Mouse (Mus musculus) gastrocnemius, postnatal 25 days (tissue): ENCODE results near the gene Carm1. TPM values are rescaled to one million over a fixed set of nuclear protein-coding genes. Genes with fewer than 3 reads are reported as not detected.
"Not testable (repeated sequence)": the region's sequence is repeated elsewhere in the genome, so short reads cannot be mapped to it uniquely, and the experiment has no call there.

Experiments used
- DNase-seq: peaks from one replicate; pipeline ENCODE4 v3.0.0; 2022
- total RNA-seq, 2 experiments: library from RNA; stranded (reverse); gene quantifications; 1 replicate in 1 of 2; 2 replicates in 1 of 2; pipeline ENCODE4 v1.2.3; 2021

The Carm1 gene
- total RNA-seq, 2 experiments from 2014 or later, result 58.2 to 60.9 TPM

- no peak for DNase-seq
Observed at GRCm38 (mm10) chr9:21575253-21575652, 28.6 kb downstream of the Carm1 start.

DNA sequence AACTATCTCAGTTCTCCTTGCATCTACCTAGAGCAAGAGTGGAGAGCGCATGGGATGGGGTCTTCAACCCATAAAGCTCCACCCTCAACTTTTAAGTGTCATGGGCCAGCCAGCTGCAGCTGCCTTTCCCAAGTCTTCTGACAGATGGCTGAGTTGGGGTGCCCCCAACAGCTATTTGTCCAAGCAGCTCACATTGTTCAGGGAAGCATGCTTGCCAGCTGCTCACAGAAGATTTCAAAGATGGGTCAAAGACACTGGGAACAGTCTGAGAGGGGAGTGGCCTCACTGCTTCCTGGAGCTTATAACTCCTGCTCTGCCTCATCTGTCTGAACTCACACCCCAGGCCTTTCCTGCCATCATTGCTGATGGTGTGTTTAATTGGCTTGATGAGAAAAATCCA is 29.6 kb downstream of the Carm1 start:
- DNase-seq, result no peak

DNA sequence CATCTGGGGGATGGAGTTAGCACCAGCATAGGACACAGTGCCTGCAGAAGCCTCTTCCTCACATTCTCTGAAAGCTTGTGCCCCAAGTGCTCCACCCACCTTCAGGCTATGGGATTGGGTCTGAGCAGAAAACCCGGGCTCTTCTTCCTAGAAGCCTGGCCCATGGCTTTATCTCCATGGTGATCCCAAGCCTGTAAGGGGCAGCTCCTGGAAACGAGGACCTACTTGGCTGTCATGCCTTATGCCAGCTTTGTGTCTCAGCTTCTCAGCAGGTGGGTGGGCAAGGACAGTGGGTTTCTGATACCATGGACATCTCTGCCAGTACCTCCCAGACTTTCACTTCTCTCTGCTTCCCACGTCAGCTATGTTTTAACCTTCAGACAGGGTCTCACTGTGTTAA is 31.5 kb downstream of the Carm1 start:
- no peak for DNase-seq

GRCm38 (mm10) chr9:21585401-21585800 is 38.7 kb downstream of the Carm1 start:
- no peak for DNase-seq

DNA sequence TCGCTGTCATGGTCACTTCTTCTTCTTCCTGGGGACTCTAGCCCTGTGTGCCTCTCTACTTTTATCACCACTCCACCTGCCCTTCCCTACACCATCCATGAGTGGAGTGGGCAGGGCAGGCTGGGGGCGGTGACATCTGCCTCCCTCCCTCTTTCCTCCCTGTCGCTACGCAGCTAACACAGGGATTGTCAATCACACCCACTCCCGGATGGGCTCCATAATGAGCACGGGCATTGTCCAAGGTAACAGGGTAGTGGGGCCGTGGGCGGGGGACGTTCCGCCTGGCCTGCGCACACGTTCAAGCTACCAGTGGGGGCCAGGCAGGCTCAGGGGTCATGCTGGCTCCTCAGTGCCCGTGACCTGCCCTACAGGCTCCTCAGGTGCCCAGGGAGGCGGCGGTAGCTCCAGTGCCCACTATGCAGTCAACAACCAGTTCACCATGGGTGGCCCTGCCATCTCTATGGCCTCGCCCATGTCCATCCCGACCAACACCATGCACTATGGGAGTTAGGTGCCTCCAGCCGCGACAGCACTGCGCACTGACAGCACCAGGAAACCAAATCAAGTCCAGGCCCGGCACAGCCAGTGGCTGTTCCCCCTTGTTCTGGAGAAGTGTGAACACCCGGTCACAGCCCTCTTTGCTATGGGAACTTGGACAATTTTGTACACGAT is 41.1 kb downstream of the Carm1 start:
- no peak for DNase-seq

DNA sequence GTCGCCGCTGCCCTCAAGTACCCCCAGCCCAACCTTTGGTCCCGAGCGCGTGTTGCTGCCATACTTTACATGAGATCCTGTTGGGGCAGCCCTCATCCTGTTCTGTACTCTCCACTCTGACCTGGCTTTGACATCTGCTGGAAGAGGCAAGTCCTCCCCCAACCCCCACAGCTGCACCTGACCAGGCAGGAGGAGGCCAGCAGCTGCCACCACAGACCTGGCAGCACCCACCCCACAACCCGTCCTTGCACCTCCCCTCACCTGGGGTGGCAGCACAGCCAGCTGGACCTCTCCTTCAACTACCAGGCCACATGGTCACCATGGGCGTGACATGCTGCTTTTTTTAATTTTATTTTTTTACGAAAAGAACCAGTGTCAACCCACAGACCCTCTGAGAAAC is 41.7 kb downstream of the Carm1 start:
- no peak for DNase-seq

DNA sequence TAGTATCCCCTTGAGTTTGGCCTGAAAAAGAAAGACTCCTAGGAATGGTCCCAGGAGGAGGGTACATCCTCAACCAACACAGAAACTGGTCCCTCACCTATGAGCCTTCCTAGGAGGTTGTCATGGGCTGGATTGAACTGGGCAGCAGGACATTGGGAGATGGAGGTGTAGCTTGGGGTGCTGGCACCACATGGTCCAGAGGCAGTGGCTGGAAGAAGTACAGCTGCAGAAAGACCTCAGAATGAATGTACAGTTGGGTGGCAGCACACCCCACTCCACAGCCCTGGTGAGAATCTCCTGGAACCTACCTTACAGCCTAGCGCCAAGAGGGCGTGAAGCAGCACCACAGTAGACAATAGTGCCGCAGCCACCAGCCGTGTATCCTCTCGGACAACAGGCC is 42.8 kb downstream of the Carm1 start:
- DNase-seq, result no peak

- no peak for DNase-seq
Observed at GRCm38 (mm10) chr9:21591127-21591830, 44.6 kb downstream of the Carm1 start.

GRCm38 (mm10) chr9:21591831-21592702 is 45.4 kb downstream of the Carm1 start:
- no peak for DNase-seq

DNA sequence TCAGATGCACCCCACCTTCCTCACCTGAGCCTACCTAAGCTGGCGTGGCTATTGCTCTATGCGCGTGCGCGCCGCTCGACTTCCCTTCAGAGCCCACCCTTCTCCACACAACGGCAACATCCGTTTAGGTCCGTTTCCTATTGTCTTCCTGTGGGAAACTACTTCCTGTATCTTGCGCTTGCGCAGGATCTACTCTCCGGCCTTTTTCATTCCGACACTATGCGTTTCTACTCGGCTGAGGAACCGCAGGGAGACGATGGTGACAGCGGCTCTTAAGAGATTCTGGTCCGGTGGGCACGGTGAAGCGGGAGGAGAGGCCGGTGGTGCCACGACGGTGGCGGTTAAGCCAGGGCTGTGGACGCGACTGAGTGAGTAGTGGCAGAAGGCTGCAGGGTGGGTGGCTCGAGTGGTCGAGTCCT is 46.0 kb downstream of the Carm1 start, which contains the start of the genes Timm29 and Yipf2:
TSS of gene Timm29 (plus strand) at position 20 of the 419 bp plus-strand sequence.
TSS of gene Yipf2 (minus strand) at position 126 of the 419 bp plus-strand sequence.
- DNase-seq, result peak; percentile 84

GRCm38 (mm10) chr9:21593122-21593721 is 46.5 kb downstream of the Carm1 start:
- peak; percentile 55 for DNase-seq

DNA sequence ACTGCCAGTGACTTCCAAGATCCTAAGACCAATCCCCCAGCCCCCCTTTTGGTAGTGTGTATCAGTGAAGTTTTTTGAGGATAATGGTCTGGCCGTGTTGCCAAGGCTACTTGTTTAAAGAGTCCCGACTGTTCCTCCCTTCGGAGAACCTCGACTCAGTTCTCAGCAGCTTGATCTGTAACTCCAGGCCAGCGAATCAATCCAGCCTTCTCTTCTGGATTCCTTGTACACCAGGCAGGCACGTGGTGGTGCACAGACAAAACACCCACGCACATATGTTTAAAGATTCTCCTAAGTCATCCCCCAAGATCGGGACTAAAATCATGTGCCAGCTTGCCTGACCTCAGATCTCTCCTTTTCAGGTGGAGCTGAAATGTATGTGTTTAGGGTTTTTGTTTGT is 47.7 kb downstream of the Carm1 start:
- DNase-seq, result not testable (repeated sequence)

- DNase-seq, result no peak
Observed at GRCm38 (mm10) chr9:21594838-21595237, 48.1 kb downstream of the Carm1 start.

DNA sequence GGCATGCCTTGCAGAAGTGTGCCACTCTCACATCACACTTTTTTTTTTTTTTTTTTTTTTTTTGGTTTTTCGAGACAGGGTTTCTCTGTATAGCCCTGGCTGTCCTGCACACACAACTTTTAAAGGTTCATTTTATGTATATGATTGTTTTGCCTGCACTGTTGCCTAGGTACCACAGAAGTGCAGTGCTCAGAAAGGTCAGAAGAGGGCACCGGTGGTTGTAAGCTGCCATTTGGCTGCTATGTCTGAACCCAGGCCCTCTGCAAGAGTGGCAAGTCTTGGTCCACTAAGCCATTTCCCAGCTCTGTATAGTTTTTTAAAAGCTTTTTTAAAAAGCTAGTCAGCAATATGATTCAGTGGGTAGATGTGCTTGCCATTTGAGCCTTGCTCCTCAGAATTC is 51.5 kb downstream of the Carm1 start:
- no peak for DNase-seq

- DNase-seq, result no peak
Observed at GRCm38 (mm10) chr9:21600186-21600585, 53.5 kb downstream of the Carm1 start.

DNA sequence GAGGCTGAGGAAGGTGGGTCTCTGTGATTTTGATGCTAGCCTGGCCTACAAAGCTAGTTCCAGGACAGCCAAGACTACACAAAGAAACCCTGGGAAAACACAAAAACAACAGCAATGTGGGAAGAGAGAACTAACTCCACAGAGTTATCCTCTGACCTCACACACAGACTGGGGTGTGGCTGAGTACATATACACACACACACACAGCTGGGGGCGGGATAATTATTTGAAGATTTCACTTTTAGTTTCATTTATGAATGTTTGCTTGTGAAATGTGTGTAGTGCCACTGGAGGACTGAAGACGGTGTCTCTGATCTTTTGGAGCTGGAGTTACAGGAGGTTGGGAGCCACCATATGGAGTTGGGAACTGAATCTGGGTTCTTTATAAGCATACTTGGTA is 54.4 kb downstream of the Carm1 start:
- no peak for DNase-seq

DNA sequence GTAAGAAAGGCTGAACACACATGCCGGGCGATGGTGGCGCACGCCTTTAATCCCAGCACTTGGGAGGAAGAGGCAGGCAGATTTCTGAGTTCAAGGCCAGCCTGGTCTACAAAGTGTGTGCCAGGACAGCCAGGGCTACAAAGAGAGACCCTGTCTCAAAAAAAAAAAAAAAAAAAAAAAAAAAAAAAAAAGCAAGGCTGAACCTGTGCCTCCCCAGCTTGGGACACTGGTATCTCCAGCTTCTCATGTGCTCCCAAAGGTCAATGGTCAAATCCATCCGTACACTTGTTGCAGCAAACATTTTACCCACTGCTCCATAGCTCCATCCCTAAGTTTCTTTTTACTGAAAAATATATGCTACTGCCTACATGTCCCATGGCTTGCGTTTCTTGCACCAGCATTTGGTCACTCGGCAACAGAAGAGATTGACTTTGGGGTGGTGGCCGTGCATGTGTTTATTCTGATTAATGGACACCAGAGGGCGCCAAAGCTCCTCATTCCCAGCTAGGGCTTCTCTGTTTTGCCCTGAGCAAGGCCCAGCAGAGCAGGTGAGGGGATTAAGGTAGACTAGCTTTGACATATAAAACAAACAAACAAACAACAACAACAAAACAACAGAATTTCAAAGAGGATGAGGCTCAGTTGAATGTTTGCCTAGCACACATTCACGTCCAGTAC is 55.2 kb downstream of the Carm1 start:
- DNase-seq, result peak; percentile 35

- DNase-seq, result no peak
Observed at GRCm38 (mm10) chr9:21604119-21604518, 57.4 kb downstream of the Carm1 start.

DNA sequence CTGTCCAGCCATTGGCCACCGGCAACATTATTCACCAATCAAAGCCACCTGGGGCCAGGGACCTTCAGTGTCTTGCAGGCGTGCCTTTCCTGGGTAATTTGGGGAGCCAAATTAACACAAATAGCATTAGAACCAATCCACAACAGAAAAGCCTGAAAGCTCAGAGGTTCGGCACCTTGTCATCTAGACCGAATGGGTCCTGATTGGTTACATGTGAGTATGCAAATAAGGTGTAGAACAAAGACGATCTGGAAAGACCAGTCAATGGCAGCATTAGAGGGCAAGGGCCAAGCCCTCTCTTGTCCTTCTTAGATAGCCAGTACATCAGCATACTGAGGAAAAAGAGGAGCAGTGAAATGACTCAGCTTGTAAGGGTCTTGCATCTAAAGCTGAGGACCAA is 59.2 kb downstream of the Carm1 start:
- DNase-seq, result no peak

DNA sequence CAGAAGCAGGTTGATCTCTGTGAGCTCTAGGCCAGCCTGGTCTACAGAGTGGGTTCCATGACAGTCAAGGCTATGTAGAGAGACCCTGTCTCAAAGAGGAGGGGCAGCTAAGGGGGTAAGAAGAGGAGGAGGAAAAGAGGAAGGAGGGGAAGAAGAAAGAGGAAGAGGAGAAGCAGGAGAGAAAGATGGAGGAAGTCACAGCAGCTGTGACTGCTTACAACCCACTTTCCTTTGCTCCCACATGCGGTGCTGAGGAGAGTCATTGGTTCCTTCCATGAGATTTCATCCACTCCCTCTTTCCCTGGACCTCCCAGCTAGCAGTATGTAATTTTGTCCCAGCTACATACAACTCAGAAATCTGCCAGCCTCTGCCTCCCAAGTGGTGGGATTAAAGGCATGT is 60.0 kb downstream of the Carm1 start:
- no peak for DNase-seq

GRCm38 (mm10) chr9:21609861-21610260 is 63.2 kb downstream of the Carm1 start:
- DNase-seq, result no peak
